Mouse (Mus musculus): Measurements from ENCODE around the gene Agtpbp1. TPM values are rescaled to one million over a fixed set of nuclear protein-coding genes. Genes with fewer than 3 reads are reported as not detected.

Agtpbp1 gene
- total and polyA plus RNA-seq, 2 experiments from 2014 or later, result 12.4 to 21.7 TPM

DNA sequence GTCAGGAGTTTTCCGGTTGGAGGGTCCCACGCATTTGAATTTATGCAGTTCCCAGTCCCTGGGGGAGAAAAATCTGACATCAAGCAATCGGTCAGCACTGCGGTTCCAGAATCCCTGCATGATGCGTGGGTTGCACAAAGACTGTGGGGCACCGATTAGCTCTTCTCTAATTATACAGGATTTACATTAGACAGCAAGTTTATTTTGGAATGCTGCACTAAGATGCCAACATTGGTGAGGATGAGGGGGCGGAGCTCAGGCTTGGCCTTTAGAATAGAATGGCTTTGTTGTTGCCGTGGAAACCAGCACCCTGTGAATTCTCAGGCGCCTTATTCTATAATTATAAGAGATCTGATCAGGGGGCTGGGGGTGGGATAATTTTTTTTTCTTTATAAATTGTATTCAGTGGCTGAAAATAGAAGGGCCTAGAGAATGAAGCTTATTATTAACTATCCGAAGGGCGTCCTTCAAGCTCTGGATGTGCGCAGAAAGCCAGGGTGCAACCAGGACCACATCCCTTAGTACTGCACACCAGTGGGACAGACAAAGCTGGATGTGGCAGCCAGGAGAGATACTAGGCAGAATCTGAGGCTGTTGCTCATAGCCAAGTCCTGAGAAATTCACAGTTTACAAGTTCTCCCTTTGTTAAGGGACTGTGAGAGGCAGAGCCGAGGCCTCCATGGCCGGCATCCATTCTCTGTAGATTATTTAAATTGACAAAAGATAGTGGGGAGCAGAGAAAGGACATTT, 182.8 kb downstream of the Agtpbp1 start:
- Histone ChIP-seq H3K4me1 (ENCODE audit: control insufficient read depth, insufficient read depth) (no peaks in the 10 kb centered on the region), H3K27me3 (ENCODE audit: control insufficient read depth, insufficient read depth, low read length) (no peaks in the 10 kb centered on the region), H3K4me3 (ENCODE audit: low read depth, low read length) (no peak overlapping the region), H3K27ac (ENCODE audit: low read depth) (no peak overlapping the region), H3K9ac (replicated peaks; ENCODE audit: low read depth, low read length) (no peak overlapping the region), H3K4me2 (ENCODE audit: low read depth, low read length) (no peak overlapping the region), H3K9me3 (replicated peaks; ENCODE audit: control insufficient read depth, low read length) (no peaks in the 10 kb centered on the region), H3K36me3 (replicated peaks; ENCODE audit: control insufficient read depth, insufficient read depth, low read length) (no peaks in the 10 kb centered on the region)
- 82% methylated on average over 14 of the region's 14 CpGs for WGBS
- TF ChIP-seq EP300 (IDR thresholded peaks at IDR 0.05; ENCODE audit: low read depth) (no peak), CTCF (IDR thresholded peaks at IDR 0.05; ENCODE audit: low read depth) (no peak)
- no peak for ATAC-seq (ENCODE audit: insufficient read depth, low read depth)
- DNase-seq (ENCODE audit: low spot score), result no peak

DNA sequence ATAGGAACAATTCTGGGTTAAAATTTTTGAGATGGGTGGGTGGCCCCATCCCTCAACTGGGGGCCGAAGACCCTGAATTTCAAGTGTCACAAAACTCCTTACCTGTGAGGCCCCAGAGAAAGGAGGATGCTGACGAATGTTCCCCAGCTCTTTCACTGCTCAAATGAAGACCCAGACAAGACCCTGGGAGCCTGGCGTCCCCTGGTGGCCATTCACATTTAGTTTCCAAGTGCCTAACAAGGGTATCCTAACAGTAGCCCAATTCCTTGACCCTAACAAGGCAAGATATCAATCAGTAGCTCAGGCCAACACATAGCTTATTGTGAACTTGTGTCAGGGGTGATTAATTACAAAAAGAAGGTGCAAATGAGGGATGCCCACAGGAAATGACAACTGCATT, 187.5 kb downstream of the Agtpbp1 start:
- Histone ChIP-seq H3K4me2 (ENCODE audit: low read depth, low read length) (no peak overlapping the region), H3K36me3 (replicated peaks; ENCODE audit: control insufficient read depth, insufficient read depth, low read length) (no peaks in the 10 kb centered on the region), H3K27me3 (ENCODE audit: control insufficient read depth, insufficient read depth, low read length) (0 out of 2 replicates have a peak, but pooled peaks cover 4% of the 10 kb centered on the region), H3K9me3 (replicated peaks; ENCODE audit: control insufficient read depth, low read length) (no peaks in the 10 kb centered on the region), H3K4me3 (ENCODE audit: low read depth, low read length) (no peak overlapping the region), H3K9ac (replicated peaks; ENCODE audit: low read depth, low read length) (no peak overlapping the region), H3K4me1 (ENCODE audit: control insufficient read depth, insufficient read depth) (no peaks in the 10 kb centered on the region), H3K27ac (ENCODE audit: low read depth) (no peak overlapping the region)
- DNase-seq (ENCODE audit: low spot score), result no peak
- TF ChIP-seq EP300 (IDR thresholded peaks at IDR 0.05; ENCODE audit: low read depth), result no peak
- peak; percentile 90 for TF ChIP-seq CTCF (IDR thresholded peaks at IDR 0.05; ENCODE audit: low read depth)
- no peak for ATAC-seq (ENCODE audit: insufficient read depth, low read depth)
- WGBS, result 25% methylated on average over 3 of the region's 3 CpGs

Other genes with a start within 250 kb of the Agtpbp1 start
- gene Naa35, start within 50 bp of the Agtpbp1 start, total RNA-seq (2014; rRNA removed; ENCODE audit: low replicate concordance), result 31.3 and 83.1 TPM in 2 replicates
- 70.0 and 72.5 TPM in 2 replicates for gene Naa35, start within 50 bp of the Agtpbp1 start, polyA plus RNA-seq (2015; fragmentation: Nextera tagmentation; extraction: Ambion mirVana)
- gene Golm1, start 90.6 kb upstream of the Agtpbp1 start, total RNA-seq (2014; rRNA removed; ENCODE audit: low replicate concordance), result 26.6 and 30.4 TPM in 2 replicates
- 19.9 and 20.8 TPM in 2 replicates for gene Golm1, start 90.6 kb upstream of the Agtpbp1 start, polyA plus RNA-seq (2015; fragmentation: Nextera tagmentation; extraction: Ambion mirVana)
- not detected in 2 replicates for gene 4921517D22Rik, start 108.9 kb upstream of the Agtpbp1 start, total RNA-seq (2014; rRNA removed; ENCODE audit: low replicate concordance)
- gene 4921517D22Rik, start 108.9 kb upstream of the Agtpbp1 start, polyA plus RNA-seq (2015; fragmentation: Nextera tagmentation; extraction: Ambion mirVana), result not detected in 2 replicates
- gene Spata31d1a, start 125.1 kb upstream of the Agtpbp1 start, total RNA-seq (2014; rRNA removed; ENCODE audit: low replicate concordance), result not detected in 2 replicates
- not detected in 2 replicates for gene Spata31d1a, start 125.1 kb upstream of the Agtpbp1 start, polyA plus RNA-seq (2015; fragmentation: Nextera tagmentation; extraction: Ambion mirVana)
- gene Spata31d1b, start 127.1 kb upstream of the Agtpbp1 start, total RNA-seq (2014; rRNA removed; ENCODE audit: low replicate concordance), result not detected in 2 replicates
- gene Spata31d1b, start 127.1 kb upstream of the Agtpbp1 start, polyA plus RNA-seq (2015; fragmentation: Nextera tagmentation; extraction: Ambion mirVana), result not detected in 2 replicates
- gene Spata31d1d, start 146.5 kb upstream of the Agtpbp1 start, total RNA-seq (2014; rRNA removed; ENCODE audit: low replicate concordance), result not detected in 2 replicates
- not detected in 2 replicates for gene Spata31d1d, start 146.5 kb upstream of the Agtpbp1 start, polyA plus RNA-seq (2015; fragmentation: Nextera tagmentation; extraction: Ambion mirVana)
- gene 1700014D04Rik, start 161.5 kb upstream of the Agtpbp1 start, total RNA-seq (2014; rRNA removed; ENCODE audit: low replicate concordance), result not detected in 2 replicates
- 0.18 TPM in 1 of 2 replicates, not detected in the other for gene 1700014D04Rik, start 161.5 kb upstream of the Agtpbp1 start, polyA plus RNA-seq (2015; fragmentation: Nextera tagmentation; extraction: Ambion mirVana)
- 187 and 193 TPM in 2 replicates for gene Isca1, start 184.6 kb upstream of the Agtpbp1 start, total RNA-seq (2014; rRNA removed; ENCODE audit: low replicate concordance)
- gene Isca1, start 184.6 kb upstream of the Agtpbp1 start, polyA plus RNA-seq (2015; fragmentation: Nextera tagmentation; extraction: Ambion mirVana), result 259 and 270 TPM in 2 replicates
- gene Gm49354, start 197.0 kb upstream of the Agtpbp1 start, total RNA-seq (2014; rRNA removed; ENCODE audit: low replicate concordance), result not detected in 2 replicates
- gene Gm49354, start 197.0 kb upstream of the Agtpbp1 start, polyA plus RNA-seq (2015; fragmentation: Nextera tagmentation; extraction: Ambion mirVana), result not detected in 2 replicates
- 19.3 and 24.3 TPM in 2 replicates for gene Tut7, start 237.9 kb upstream of the Agtpbp1 start, total RNA-seq (2014; rRNA removed; ENCODE audit: low replicate concordance)
- 24.0 and 26.3 TPM in 2 replicates for gene Tut7, start 237.9 kb upstream of the Agtpbp1 start, polyA plus RNA-seq (2015; fragmentation: Nextera tagmentation; extraction: Ambion mirVana)

Measured in heart, postnatal 0 days (tissue).